Mouse (Mus musculus): Measurements from ENCODE around the gene Mrps7.

Gene Mrps7

DNA sequence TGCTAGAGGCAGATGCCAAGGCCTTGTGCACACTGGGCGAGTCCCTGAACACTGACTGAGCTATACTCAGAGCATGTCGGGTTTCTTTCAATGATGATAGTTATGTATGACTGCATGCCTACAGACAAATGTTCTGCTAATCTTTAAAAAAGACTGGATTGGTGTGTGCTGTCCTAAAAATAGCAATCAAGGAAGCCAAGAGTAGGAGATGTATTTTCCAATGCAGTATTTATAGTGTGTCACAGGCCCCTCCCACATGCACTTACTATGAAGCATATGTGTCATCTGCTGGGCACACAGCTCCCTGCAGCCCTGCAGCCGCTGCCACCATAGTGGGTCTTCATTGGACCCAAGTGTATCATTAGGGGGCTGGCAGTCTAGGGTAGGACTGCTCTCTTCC, 49.5 kb downstream of the Mrps7 start:
- DNase-seq, result no peak

DNA sequence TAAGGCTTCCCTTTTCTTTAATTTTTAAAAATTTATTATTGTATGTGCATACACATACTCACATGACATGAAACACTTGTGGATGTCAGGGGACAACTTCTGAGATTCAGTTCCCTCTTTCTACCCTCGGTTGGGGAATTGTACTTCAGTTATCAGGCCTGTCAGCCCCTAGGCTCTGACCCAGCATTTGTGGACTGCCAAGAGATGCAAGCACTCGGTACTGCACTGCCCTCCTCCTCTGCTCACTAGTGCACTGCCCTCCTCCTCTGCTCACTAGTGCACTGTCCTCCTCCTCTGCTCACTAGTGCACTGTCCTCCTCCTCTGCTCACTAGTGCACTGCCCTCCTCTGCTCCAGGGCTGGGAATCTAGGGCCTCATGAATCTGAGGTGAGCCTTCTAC, 50.4 kb downstream of the Mrps7 start:
- no peak for DNase-seq
